Mouse (Mus musculus) cortical plate, adult 2 months (tissue): ENCODE results near the gene Tmem184a.

Experiments used
- CTCF ChIP-seq: fragments of 200-500 bp; IDR thresholded peaks from 2 replicates; pipeline ENCODE4 v1.5.1; 2011; ENCODE audit warnings: mild to moderate bottlenecking, control low read depth, low read length; ENCODE audit not compliant: insufficient read depth; ENCODE audit errors: extremely low read depth
- POLR2A ChIP-seq: fragments of 200-500 bp; IDR thresholded peaks from 2 replicates; pipeline ENCODE4 v1.6.1; 2011; ENCODE audit warnings: mild to moderate bottlenecking, low read length, control low read depth; ENCODE audit not compliant: insufficient read depth; ENCODE audit errors: extremely low read depth

DNA sequence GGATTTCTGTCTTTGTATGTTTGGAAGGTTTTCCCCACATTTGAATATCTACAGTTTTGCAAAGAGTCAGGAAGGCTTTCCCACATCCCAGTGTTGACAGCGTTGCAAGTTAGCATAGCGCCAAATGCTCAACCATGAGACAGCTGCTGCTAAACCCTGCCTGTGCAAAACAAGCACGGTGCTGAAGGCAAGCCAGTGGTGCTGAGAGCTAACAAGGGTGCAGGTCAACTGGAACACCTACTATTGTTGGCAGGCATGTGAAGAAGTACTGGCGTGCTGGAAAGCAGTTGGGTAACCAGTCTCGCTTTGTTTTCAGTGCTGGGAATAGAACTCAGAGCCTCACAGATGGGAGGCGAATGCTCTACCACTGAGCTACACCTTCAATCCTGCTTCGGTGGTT, 16.0 kb upstream of the Tmem184a start:
- no peak for TF ChIP-seq POLR2A
- TF ChIP-seq CTCF = no peak
